Mouse (Mus musculus) small intestine, adult 2 months (tissue): ENCODE data around the gene Catspere2.
"Not testable (repeated sequence)": the region's sequence is repeated elsewhere in the genome, so short reads cannot be mapped to it uniquely, and the experiment has no call there.

ENCODE experiments used
- CTCF ChIP-seq: fragments of 200-500 bp; IDR thresholded peaks from 2 replicates; pipeline ENCODE4 v1.5.1; 2012; ENCODE audit warnings: low read depth, mild to moderate bottlenecking, control low read depth, inconsistent platforms, low read length, moderate library complexity, mixed read lengths; ENCODE audit not compliant: insufficient replicate concordance, insufficient read length; ENCODE audit errors: extremely low read depth
- POLR2A ChIP-seq: fragments of 200-500 bp; IDR thresholded peaks from 2 replicates; pipeline ENCODE4 v1.6.1; 2012; ENCODE audit warnings: low read depth, mild to moderate bottlenecking, control low read depth, inconsistent platforms, low read length, moderate library complexity

GRCm38 (mm10) chr1:178108514-178108913 is 125.3 kb downstream of the Catspere2 start:
- TF ChIP-seq CTCF, POLR2A: not testable (repeated sequence)
